Mouse (Mus musculus) stomach, postnatal 0 days (tissue): Measurements from ENCODE around the gene Tbc1d7.

ENCODE experiments used
- CTCF ChIP-seq: IDR thresholded peaks from 2 replicates; pipeline ENCODE4 v1.5.1; 2016; ENCODE audit warnings: antibody characterized with exemption, low read depth, mild to moderate bottlenecking, moderate library complexity
- EP300 ChIP-seq: optimal IDR thresholded peaks from 2 replicates; pipeline ENCODE3; 2016; ENCODE audit warnings: antibody characterized with exemption

- TF ChIP-seq EP300 (no peak), CTCF (peak; percentile 56)
Observed at GRCm38 (mm10) chr13:43196000-43196399, 24.7 kb upstream of the Tbc1d7 start.
